Mouse (Mus musculus) Muller cell, postnatal 12 days (primary cell): ENCODE results near the gene Slc5a11.

Experiments used
- DNase-seq: peaks from one replicate; pipeline ENCODE4 v3.0.0-alpha.2; 2015; ENCODE audit errors: inconsistent ontology term

The Slc5a11 gene

GRCm38 (mm10) chr7:123214365-123215075 lies at the start of gene Slc5a11:
Slc5a11 (plus strand) TSS chr7:123214780.
- peak; percentile 9 for DNase-seq

DNA sequence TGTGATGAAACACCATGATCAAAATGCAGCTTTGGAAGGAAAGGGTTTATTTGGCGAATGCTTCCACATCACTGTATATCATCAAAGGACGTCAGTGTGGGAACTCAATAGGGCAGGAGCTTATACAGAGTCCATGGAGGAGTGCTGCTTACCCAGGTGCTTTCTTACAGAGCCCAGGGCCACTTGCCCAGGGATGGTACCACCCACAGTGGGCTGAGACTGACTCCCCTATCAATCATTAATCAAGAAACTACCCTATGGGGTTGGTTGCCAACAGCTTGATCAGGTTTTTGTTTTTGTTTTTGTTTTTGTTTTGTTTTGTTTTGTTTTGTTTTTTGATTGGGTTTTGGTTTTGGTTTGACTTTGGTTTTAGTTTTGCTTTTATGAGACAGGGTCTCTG lies 47.1 kb upstream of the Slc5a11 start:
- DNase-seq, result no peak

DNA sequence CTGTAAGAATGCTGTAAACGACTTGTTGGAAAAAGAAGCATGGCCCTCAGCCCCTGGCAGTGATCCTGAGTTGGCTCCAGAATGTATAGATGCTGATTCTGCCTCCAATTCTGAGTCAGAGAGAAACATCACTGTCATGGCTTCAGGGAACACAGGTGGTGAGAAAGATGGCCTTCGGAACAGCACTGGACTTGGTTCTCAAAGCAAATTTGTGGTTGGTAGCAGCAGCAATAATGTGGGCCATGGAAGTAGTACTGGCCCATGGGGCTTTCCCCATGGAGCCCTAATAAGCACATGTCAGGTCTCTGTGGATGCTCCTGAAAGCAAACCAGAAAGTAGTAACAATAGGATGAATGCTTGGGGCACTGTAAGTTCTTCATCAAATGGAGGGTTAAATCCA lies 45.0 kb upstream of the Slc5a11 start:
- DNase-seq, result no peak

GRCm38 (mm10) chr7:123172101-123172500 lies 42.5 kb upstream of the Slc5a11 start:
- no peak for DNase-seq

DNA sequence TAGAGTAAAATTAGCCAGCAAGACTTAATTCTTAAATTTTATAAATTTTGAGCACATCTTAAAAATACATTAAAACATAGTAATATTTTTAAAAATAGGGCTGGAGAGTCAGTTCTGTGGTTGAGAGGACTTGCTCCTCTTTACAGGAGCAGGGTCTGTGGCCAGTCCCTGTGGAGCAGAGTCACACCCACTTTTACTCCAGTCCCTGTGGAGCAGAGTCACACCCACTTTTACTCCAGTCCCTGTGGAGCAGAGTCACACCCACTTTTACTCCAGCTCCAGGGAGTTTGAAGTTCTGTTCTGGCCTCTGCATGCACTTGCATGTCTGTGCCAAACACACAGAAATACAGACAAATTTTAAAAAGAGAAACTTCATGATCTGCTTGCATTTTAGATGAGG lies 37.4 kb upstream of the Slc5a11 start:
- DNase-seq, result no peak

- DNase-seq, result no peak
Measured at GRCm38 (mm10) chr7:123181787-123182701, 32.5 kb upstream of the Slc5a11 start.

- DNase-seq, result no peak
Measured at GRCm38 (mm10) chr7:123184891-123185290, 29.7 kb upstream of the Slc5a11 start.

DNA sequence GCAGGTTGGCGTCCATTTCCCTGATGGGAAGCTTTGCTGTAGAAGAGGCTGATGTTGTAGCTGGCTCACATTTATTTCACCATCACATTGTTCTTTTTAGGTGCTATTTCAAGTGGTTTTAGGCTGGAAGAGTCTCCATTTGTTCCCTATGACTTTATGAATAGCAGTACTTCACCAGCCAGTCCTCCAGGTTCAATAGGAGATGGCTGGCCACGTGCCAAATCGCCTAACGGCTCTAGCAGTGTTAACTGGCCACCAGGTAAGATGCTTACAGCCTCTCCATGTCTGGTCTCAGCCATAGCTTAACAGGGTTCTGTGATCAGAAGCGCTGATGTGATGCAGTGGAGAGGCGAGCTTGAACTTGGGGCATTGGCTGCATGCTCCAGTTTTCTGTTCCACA lies 28.1 kb upstream of the Slc5a11 start:
- no peak for DNase-seq

DNA sequence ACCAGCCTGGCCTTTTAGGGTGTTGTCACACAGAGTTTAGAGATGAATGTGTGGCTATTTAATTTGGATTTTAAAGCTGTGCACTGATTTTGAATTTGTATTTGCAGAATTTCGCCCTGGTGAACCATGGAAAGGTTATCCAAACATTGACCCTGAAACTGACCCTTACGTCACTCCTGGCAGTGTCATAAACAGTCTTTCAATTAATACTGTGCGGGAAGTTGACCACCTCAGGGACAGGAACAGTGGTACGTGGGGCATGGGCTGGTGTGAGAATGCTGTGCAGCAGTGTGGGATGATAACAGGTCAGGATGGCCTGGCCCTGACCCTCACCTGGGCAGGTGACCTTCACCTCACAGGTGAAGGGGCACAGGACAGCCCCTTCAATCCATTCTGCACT lies 27.3 kb upstream of the Slc5a11 start:
- DNase-seq, result no peak

- DNase-seq, result no peak
Measured at GRCm38 (mm10) chr7:123188462-123188861, 26.1 kb upstream of the Slc5a11 start.

GRCm38 (mm10) chr7:123189762-123190161 lies 24.8 kb upstream of the Slc5a11 start:
- DNase-seq, result no peak

DNA sequence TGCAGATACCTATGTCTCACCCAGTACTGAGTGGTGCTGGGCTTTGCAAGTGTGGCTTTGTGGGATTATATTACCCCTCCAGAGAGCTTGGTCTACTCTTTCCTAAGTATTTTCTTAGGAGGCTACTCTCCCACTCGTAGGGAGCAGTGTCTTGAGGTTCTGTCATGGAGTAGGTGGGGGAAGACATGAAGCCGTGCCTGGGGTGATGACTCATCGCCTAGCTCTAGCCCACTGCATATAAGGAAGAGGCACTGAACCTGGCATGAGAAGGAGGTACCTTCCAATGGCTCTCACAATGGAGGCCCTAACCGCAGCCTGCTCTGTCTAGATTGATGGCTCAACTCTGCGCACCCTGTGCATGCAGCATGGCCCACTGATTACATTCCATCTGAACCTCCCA lies 22.8 kb upstream of the Slc5a11 start:
- no peak for DNase-seq

DNA sequence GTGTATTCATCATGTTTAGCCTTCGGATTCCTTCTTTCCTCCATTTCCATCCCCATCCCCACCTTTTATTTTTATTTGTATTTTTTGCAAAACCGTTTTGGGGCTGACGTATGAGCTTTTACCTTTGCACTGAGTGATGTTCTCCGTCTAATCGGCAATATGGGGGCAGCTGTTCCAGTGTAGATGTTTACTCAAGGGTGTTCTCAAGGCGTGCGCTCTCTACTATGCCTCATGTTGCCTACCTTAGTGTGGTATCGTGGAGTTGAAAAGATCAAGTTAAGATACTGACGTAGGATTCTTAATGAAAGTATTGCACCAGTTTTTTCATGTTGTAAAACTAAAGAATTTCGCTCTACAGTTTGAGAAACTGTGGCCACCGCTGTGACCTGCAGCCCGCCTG lies 21.4 kb upstream of the Slc5a11 start:
- DNase-seq, result no peak

DNA sequence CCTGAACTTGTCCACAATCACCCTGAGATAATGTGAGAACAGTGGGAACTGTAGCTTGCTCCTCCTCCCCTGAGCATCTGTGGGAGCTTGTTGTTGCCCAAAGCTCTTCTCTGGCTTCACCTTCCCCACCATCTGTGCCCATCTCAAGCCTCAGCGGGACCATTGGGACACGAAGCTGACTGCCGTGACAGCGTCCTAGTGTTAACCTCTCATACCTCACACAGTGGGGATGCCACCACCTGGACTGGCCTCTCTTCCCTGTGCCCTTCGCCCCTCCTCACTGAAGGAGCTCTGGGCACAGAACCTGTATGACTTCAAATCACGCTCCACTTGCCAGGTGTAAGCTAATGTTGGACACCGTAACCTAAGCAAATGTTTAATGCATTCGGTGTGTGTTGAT lies 19.9 kb upstream of the Slc5a11 start:
- DNase-seq, result no peak

DNA sequence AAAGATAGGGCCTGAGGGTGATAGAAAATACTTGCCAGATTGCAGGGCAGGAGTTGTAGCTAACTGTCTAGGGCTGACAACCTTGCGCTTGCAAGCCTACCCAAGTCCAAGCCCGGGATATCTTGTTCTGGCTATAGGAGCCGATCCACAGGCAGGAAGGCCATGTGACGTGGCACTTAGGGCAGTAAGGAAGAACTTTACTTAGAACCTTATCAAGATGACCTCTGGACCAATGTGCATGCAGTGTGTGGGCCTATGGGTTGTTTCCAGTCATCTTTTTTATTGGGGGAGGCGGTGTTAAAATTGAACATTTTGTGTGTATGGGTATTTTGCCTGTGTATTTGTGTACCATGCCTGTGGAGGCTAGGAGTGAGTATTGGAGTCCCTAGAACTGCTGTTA lies 18.1 kb upstream of the Slc5a11 start:
- no peak for DNase-seq

GRCm38 (mm10) chr7:123198695-123199094 lies 15.9 kb upstream of the Slc5a11 start:
- DNase-seq, result no peak

DNA sequence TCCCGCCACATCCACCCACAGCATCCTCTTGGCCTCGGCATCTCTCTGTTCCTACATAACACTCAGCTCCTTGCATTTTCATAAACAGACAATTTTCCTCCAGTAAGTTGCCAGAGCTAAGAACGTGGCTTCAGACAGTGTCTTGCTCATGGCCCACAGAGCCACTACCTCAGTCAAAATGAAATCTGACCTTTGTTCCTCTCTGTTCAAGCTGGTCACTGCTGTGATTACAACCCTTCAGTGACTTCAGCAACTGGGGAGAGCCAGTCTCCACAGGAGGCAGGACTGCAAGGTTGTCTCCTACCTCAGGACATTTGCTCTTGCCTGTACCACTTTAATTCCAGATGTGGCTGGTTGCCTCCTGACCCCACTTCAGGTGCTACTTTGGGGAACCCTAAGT lies 15.4 kb upstream of the Slc5a11 start:
- no peak for DNase-seq

- DNase-seq, result no peak
Measured at GRCm38 (mm10) chr7:123199656-123200206, 14.8 kb upstream of the Slc5a11 start.

- DNase-seq, result no peak
Measured at GRCm38 (mm10) chr7:123200722-123201121, 13.9 kb upstream of the Slc5a11 start.

- peak; percentile 50 for DNase-seq
Measured at GRCm38 (mm10) chr7:123205261-123205660, 9.3 kb upstream of the Slc5a11 start.

DNA sequence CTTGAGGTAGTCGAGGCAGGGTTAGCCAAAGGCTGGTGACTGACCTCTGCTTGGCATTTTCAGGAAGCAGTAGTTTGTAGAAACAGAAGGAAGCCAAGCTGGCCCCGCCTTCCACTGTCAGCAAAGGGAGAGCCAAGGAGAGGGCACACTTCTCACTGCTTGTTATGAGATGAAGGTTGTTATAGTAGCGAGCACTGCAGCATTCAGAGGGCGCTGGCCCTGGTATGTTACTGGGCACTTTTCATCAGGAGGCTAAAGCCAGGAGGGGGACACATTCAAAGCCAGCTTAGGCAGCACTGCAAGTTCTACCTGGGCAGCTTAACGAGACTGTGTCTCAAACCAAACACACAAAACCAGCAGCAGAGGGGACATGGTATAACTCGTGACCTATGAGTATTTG lies 7.0 kb upstream of the Slc5a11 start:
- no peak for DNase-seq

DNA sequence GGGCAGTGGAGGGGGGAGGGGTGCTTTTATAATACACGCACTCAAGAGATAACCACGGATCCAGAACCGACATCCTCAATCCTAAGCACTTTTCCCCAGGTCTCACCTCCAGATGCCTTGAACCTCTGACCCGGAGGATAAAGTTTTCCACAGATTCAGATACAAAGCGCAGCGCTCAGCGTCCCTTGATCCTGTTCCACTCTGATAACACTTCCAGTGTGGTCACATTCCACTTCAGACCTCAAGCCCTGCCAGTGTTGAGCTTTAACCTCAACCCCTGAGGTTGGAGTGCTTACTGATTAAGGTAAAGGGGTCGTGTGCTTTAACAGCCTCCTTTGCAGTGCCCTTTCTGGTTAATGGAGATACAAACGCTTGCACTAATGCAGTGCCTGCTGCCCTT lies 4.7 kb upstream of the Slc5a11 start:
- no peak for DNase-seq

DNA sequence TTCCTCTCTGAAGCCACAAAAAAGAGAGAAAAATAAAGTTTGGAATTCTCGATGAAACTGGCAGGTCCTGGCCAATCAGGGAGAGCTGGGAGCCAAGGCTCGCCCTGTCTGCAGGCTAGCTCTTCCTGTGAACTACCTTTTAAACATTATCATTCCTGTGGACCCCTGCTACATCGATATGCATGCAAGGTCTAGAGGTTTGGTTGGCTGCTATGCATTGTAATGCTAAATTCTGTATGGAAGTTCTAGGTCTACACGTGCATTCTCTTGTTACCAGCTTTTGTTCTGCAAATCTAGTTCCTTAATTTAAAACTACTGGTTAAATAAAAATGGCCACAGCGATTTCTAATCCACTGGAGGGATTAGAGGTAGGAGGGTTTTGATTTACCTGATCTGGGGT lies 3.1 kb upstream of the Slc5a11 start:
- no peak for DNase-seq
